Mouse (Mus musculus) CH12.LX (cell line): ENCODE measurements around the gene Aebp2. TPM values are rescaled to one million over a fixed set of nuclear protein-coding genes. Genes with fewer than 3 reads are reported as not detected.

Source experiments
- DNase-seq: peaks from one replicate; pipeline ENCODE4 v3.0.0-alpha.2; 2013; ENCODE audit errors: extremely low read depth
- H3K27ac ChIP-seq: 2 replicates; pipeline ENCODE4 v1.5.1; 2012; ENCODE audit warnings: low read depth, mild to moderate bottlenecking, control low read depth, moderate library complexity; ENCODE audit not compliant: insufficient read depth
- H3K27me3 ChIP-seq: replicated peaks from 2 replicates; pipeline ENCODE3; 2012; ENCODE audit warnings: inconsistent platforms
- H3K36me3 ChIP-seq, 2 experiments: replicated peaks in 1 of 2; 2 replicates each; pipeline versions ENCODE3 to v1.6.1; 2012; ENCODE audit warnings: inconsistent platforms in 1 of 2, low read length in 1 of 2, mild to moderate bottlenecking in 1 of 2, mixed read lengths in 1 of 2, moderate library complexity in 1 of 2; ENCODE audit not compliant: control insufficient read depth in 1 of 2, insufficient read depth in 1 of 2
- H3K4me1 ChIP-seq, 2 experiments: 2 replicates each; pipeline ENCODE4 v1.6.1; 2012; ENCODE audit warnings: inconsistent platforms in 1 of 2, moderate library complexity in 1 of 2; ENCODE audit not compliant: insufficient read depth in 2 of 2, control insufficient read depth in 1 of 2
- H3K4me2 ChIP-seq: 2 replicates; pipeline ENCODE4 v1.6.1; 2012; ENCODE audit warnings: low read depth, mild to moderate bottlenecking, control low read depth; ENCODE audit not compliant: poor library complexity, insufficient read depth, severe bottlenecking
- H3K4me3 ChIP-seq, 3 experiments: fragments of 150-350 bp in 1 of 3; sonication (generic) in 1 of 3; replicated peaks in 1 of 3; 2 replicates each; pipeline versions ENCODE3 to v1.5.1; 2011 to 2012; ENCODE audit warnings: low read depth in 2 of 3, low read length in 2 of 3, mild to moderate bottlenecking in 2 of 3, moderate library complexity in 2 of 3, control low read depth in 1 of 3, improper control_type of control experiment in 1 of 3, inconsistent platforms in 1 of 3, mixed read lengths in 1 of 3; ENCODE audit not compliant: poor library complexity in 1 of 3
- H3K79me2 ChIP-seq: replicated peaks from 2 replicates; pipeline ENCODE4 v1.6.1; 2012; ENCODE audit warnings: mild to moderate bottlenecking, moderate library complexity; ENCODE audit not compliant: control insufficient read depth, poor library complexity, insufficient read depth, severe bottlenecking; ENCODE audit errors: extremely low read depth
- H3K9ac ChIP-seq: 2 replicates; pipeline ENCODE4 v1.6.1; 2012; ENCODE audit warnings: low read depth, mild to moderate bottlenecking, control low read depth, moderate library complexity; ENCODE audit not compliant: insufficient read depth
- H3K9me3 ChIP-seq: replicated peaks from 2 replicates; pipeline ENCODE3; 2012; ENCODE audit warnings: low read length, inconsistent platforms, mixed read lengths
- E2F4 ChIP-seq: IDR thresholded peaks from 2 replicates; pipeline ENCODE4 v1.6.1; 2011; ENCODE audit warnings: low read depth, low read length, improper control_type of control experiment; ENCODE audit not compliant: insufficient replicate concordance
- ELF1 ChIP-seq: IDR thresholded peaks from 2 replicates; pipeline ENCODE4 v1.6.1; 2014; ENCODE audit warnings: low read depth, mild to moderate bottlenecking, inconsistent platforms, low read length, improper control_type of control experiment
- EP300 ChIP-seq: IDR thresholded peaks from 2 replicates; pipeline ENCODE4 v1.6.1; 2011; ENCODE audit warnings: low read length, improper control_type of control experiment
- HCFC1 ChIP-seq: IDR thresholded peaks from 2 replicates; pipeline ENCODE4 v1.6.1; 2012; ENCODE audit warnings: low read depth, mild to moderate bottlenecking, inconsistent platforms, low read length, improper control_type of control experiment
- JUN ChIP-seq: IDR thresholded peaks from 2 replicates; pipeline ENCODE4 v1.6.1; 2011; ENCODE audit warnings: low read depth, mild to moderate bottlenecking, low read length, improper control_type of control experiment, moderate library complexity; ENCODE audit not compliant: insufficient read depth
- MAFK ChIP-seq: IDR thresholded peaks from 2 replicates; pipeline ENCODE4 v1.6.1; 2011; ENCODE audit warnings: low read length, improper control_type of control experiment; ENCODE audit not compliant: insufficient replicate concordance
- MXI1 ChIP-seq: IDR thresholded peaks from 2 replicates; pipeline ENCODE4 v1.6.1; 2011; ENCODE audit warnings: mild to moderate bottlenecking, low read depth, low read length, improper control_type of control experiment
- NELFE ChIP-seq: IDR thresholded peaks from 2 replicates; pipeline ENCODE4 v1.6.1; 2011; ENCODE audit warnings: low read depth, low read length, improper control_type of control experiment
- NRF1 ChIP-seq: IDR thresholded peaks from 2 replicates; pipeline ENCODE4 v1.6.1; 2014; ENCODE audit warnings: low read depth, mild to moderate bottlenecking, inconsistent platforms, low read length, improper control_type of control experiment, moderate library complexity
- PAX5 ChIP-seq: IDR thresholded peaks from 2 replicates; pipeline ENCODE4 v1.6.1; 2012; ENCODE audit warnings: low read length, inconsistent platforms, mixed read lengths
- POLR2AphosphoS2 ChIP-seq: IDR thresholded peaks from 2 replicates; pipeline ENCODE4 v1.6.1; 2011; ENCODE audit warnings: low read depth, low read length, improper control_type of control experiment
- RCOR1 ChIP-seq: conservative IDR thresholded peaks from 2 replicates; pipeline ENCODE4 v1.6.1; 2012; ENCODE audit warnings: low read depth, mild to moderate bottlenecking, inconsistent platforms, low read length, improper control_type of control experiment
- TBP ChIP-seq: conservative IDR thresholded peaks from 2 replicates; pipeline ENCODE4 v1.6.1; 2011; ENCODE audit warnings: low read depth, low read length, improper control_type of control experiment
- UBTF ChIP-seq: IDR thresholded peaks from 2 replicates; pipeline ENCODE4 v1.6.1; 2012; ENCODE audit warnings: low read depth, mild to moderate bottlenecking, inconsistent platforms, low read length, improper control_type of control experiment, moderate library complexity
- ZC3H11A ChIP-seq: IDR thresholded peaks from 2 replicates; pipeline ENCODE4 v1.6.1; 2012; ENCODE audit warnings: low read depth, mild to moderate bottlenecking, inconsistent platforms, low read length, improper control_type of control experiment
- ZKSCAN1 ChIP-seq: IDR thresholded peaks from 2 replicates; pipeline ENCODE4 v1.6.1; 2012; ENCODE audit warnings: low read depth, inconsistent platforms, low read length, improper control_type of control experiment, borderline replicate concordance
- ZNF384 ChIP-seq: IDR thresholded peaks from 2 replicates; pipeline ENCODE4 v1.6.1; 2012; ENCODE audit warnings: low read depth, low read length, improper control_type of control experiment, inconsistent platforms
- dilution Hi-C: fragments of 300-500 bp; cut with MboI; formaldehyde crosslinking; loops from 2 replicates; pipeline ENCODE4 v1.14.3; 2020; ENCODE audit warnings: low sequenced_read_pairs; ENCODE audit not compliant: extremely low pct_unique_long_range_greater_than_20kb, extremely low pct_ligation_motif_present
- in situ Hi-C: fragments of 300-500 bp; cut with MboI; formaldehyde crosslinking; loops from 3 replicates; pipeline ENCODE4 v1.14.3; 2019; ENCODE audit warnings: low sequenced_read_pairs, low pct_ligation_motif_present, low pct_unique_long_range_greater_than_20kb, mixed read lengths
- polyA plus RNA-seq: library from polyadenylated mRNA; unstranded; fragments of >175 nt; gene quantifications from 2 replicates; pipeline ENCODE4 v1.2.1, GENCODE M21; 2012; ENCODE audit warnings: low read depth; ENCODE audit not compliant: insufficient read length
- total RNA-seq, 2 experiments: library from RNA; depleted of rRNA; stranded (reverse); fragments of 300-350 nt in 1 of 2; fragments of >200 nt in 1 of 2; gene quantifications; 2 replicates each; pipeline ENCODE4 v1.2.3; 2012 to 2014

Gene Aebp2
- total and polyA plus RNA-seq, 3 experiments, result 54.4 to 63.3 (median 59.9) TPM

- dilution Hi-C loops, result no loop called here
- H3K9ac ChIP-seq, result no peak overlapping the region
- H3K4me1 ChIP-seq, result peaks cover 4 to 23% of the 10 kb centered on the region in 2 experiments; a peak in 3 of 4 replicates
- no peaks in the 10 kb centered on the region for H3K79me2 ChIP-seq
- no peak overlapping the region for H3K4me2 ChIP-seq
- no peaks in the 10 kb centered on the region for H3K9me3 ChIP-seq
- H3K27ac ChIP-seq, result no peak overlapping the region
- DNase-seq, result no peak
- no peak overlapping the region for H3K4me3 ChIP-seq
- no peaks in the 10 kb centered on the region for H3K36me3 ChIP-seq
- in situ Hi-C loops, result no loop called here
- TF ChIP-seq HCFC1 (no peak), ZNF384 (no peak), ZC3H11A (no peak), ELF1 (no peak)
- H3K27me3 ChIP-seq, result no peaks in the 10 kb centered on the region
Observed at GRCm38 (mm10) chr6:140682829-140683228, 60.4 kb downstream of the Aebp2 start.

- dilution Hi-C loops (no loop called here), in situ Hi-C loops (no loop called here)
- peaks cover 0 to 8% of the 10 kb centered on the region in 2 experiments; a peak in 2 of 4 replicates for H3K4me1 ChIP-seq
Observed at GRCm38 (mm10) chr6:140684403-140684802, 61.9 kb downstream of the Aebp2 start.

GRCm38 (mm10) chr6:140689617-140690404, 67.3 kb downstream of the Aebp2 start:
- dilution Hi-C loops, result no loop called here
- H3K27me3 ChIP-seq, result no peaks in the 10 kb centered on the region
- H3K36me3 ChIP-seq, result no peaks in the 10 kb centered on the region
- DNase-seq, result no peak
- H3K4me1 ChIP-seq, result no peaks in the 10 kb centered on the region
- H3K9me3 ChIP-seq, result no peaks in the 10 kb centered on the region
- no peak overlapping the region for H3K4me2 ChIP-seq
- no peaks in the 10 kb centered on the region for H3K79me2 ChIP-seq
- in situ Hi-C loops, result no loop called here
- H3K27ac ChIP-seq, result no peak overlapping the region
- no peak overlapping the region for H3K9ac ChIP-seq
- TF ChIP-seq POLR2AphosphoS2 (no peak), RCOR1 (no peak), NRF1 (no peak), NELFE (no peak), TBP (no peak)
- no peak overlapping the region for H3K4me3 ChIP-seq

More at GRCm38 (mm10) chr6:140684403-140684802, 61.9 kb downstream of the Aebp2 start:
- H3K9ac ChIP-seq, result no peak overlapping the region
- no peaks in the 10 kb centered on the region for H3K9me3 ChIP-seq
- H3K79me2 ChIP-seq, result no peaks in the 10 kb centered on the region
- no peak for TF ChIP-seq E2F4
- no peak for TF ChIP-seq MXI1
- TF ChIP-seq EP300, result no peak
- TF ChIP-seq UBTF, result no peak
- no peak for TF ChIP-seq JUN
- no peak for TF ChIP-seq PAX5
- TF ChIP-seq ZKSCAN1, result no peak
- TF ChIP-seq ZNF384, result no peak
- TF ChIP-seq HCFC1, result no peak
- TF ChIP-seq MAFK, result no peak
- TF ChIP-seq, all 38 proteins: peak for 0
- DNase-seq, result no peak
- Histone ChIP-seq H3K27ac (no peak overlapping the region), H3K27me3 (no peaks in the 10 kb centered on the region), H3K4me2 (no peak overlapping the region), H3K36me3 (no peaks in the 10 kb centered on the region), H3K4me3 (no peak overlapping the region)
